Mouse (Mus musculus): Measurements from ENCODE around the gene Runx3. TPM values are rescaled to one million over a fixed set of nuclear protein-coding genes. Genes with fewer than 3 reads are reported as not detected.
"Not testable (repeated sequence)": the region's sequence is repeated elsewhere in the genome, so short reads cannot be mapped to it uniquely, and the experiment has no call there.

Gene Runx3
- polyA plus RNA-seq, 1 experiment from 2014 or later = not detected

- Histone ChIP-seq H3K4me3 (ENCODE audit: low read depth, low read length) (no peak overlapping the region), H3K4me2 (no peak overlapping the region), H3K27ac (ENCODE audit: low read depth, low read length) (no peak overlapping the region), H3K27me3 (ENCODE audit: control insufficient read depth, insufficient read depth, low read length) (peaks cover 18% of the 10 kb centered on the region), H3K4me1 (ENCODE audit: control insufficient read depth, insufficient read depth, low read length) (no peaks in the 10 kb centered on the region), H3K9ac (ENCODE audit: low read depth, low read length) (no peak overlapping the region), H3K36me3 (ENCODE audit: control insufficient read depth, insufficient read depth, low read length) (no peaks in the 10 kb centered on the region), H3K9me3 (replicated peaks; ENCODE audit: control insufficient read depth, low read length) (no peaks in the 10 kb centered on the region)
- ATAC-seq (replicated peaks; ENCODE audit: insufficient number of reproducible peaks, low FRiP score, low TSS enrichment) = no peak
- 80% methylated on average over 4 of the region's 4 CpGs for WGBS (ENCODE audit: insufficient replicate concordance)
Measured at GRCm38 (mm10) chr4:135181819-135182218, 61.4 kb downstream of the Runx3 start.

GRCm38 (mm10) chr4:135184277-135184676 is 63.8 kb downstream of the Runx3 start:
- not testable (repeated sequence) for H3K36me3 ChIP-seq (ENCODE audit: control insufficient read depth, insufficient read depth, low read length); ATAC-seq (replicated peaks; ENCODE audit: insufficient number of reproducible peaks, low FRiP score, low TSS enrichment); H3K4me1 ChIP-seq (ENCODE audit: control insufficient read depth, insufficient read depth, low read length); H3K27me3 ChIP-seq (ENCODE audit: control insufficient read depth, insufficient read depth, low read length); H3K9me3 ChIP-seq (replicated peaks; ENCODE audit: control insufficient read depth, low read length); H3K27ac ChIP-seq (ENCODE audit: low read depth, low read length); H3K4me3 ChIP-seq (ENCODE audit: low read depth, low read length); H3K9ac ChIP-seq (ENCODE audit: low read depth, low read length); H3K4me2 ChIP-seq
- WGBS (ENCODE audit: insufficient replicate concordance) = 96% methylated on average over 6 of the region's 13 CpGs

GRCm38 (mm10) chr4:135189452-135190008 is 69.1 kb downstream of the Runx3 start:
- no peak for ATAC-seq (replicated peaks; ENCODE audit: insufficient number of reproducible peaks, low FRiP score, low TSS enrichment)
- H3K4me1 ChIP-seq (ENCODE audit: control insufficient read depth, insufficient read depth, low read length) = no peaks in the 10 kb centered on the region
- H3K4me2 ChIP-seq = no peak overlapping the region
- H3K9me3 ChIP-seq (replicated peaks; ENCODE audit: control insufficient read depth, low read length) = no peaks in the 10 kb centered on the region
- no peak overlapping the region for H3K27ac ChIP-seq (ENCODE audit: low read depth, low read length)
- H3K4me3 ChIP-seq (ENCODE audit: low read depth, low read length) = no peak overlapping the region
- WGBS (ENCODE audit: insufficient replicate concordance) = 77% methylated on average over 12 of the region's 12 CpGs
- H3K36me3 ChIP-seq (ENCODE audit: control insufficient read depth, insufficient read depth, low read length) = no peaks in the 10 kb centered on the region
- no peak overlapping the region for H3K9ac ChIP-seq (ENCODE audit: low read depth, low read length)
- H3K27me3 ChIP-seq (ENCODE audit: control insufficient read depth, insufficient read depth, low read length) = peaks cover 10% of the 10 kb centered on the region; the same call in 1 of the 2 replicates

GRCm38 (mm10) chr4:135190364-135190763 is 69.9 kb downstream of the Runx3 start:
- Histone ChIP-seq H3K9ac (ENCODE audit: low read depth, low read length) (no peak overlapping the region), H3K4me2 (no peak overlapping the region), H3K4me3 (ENCODE audit: low read depth, low read length) (no peak overlapping the region), H3K36me3 (ENCODE audit: control insufficient read depth, insufficient read depth, low read length) (no peaks in the 10 kb centered on the region), H3K9me3 (replicated peaks; ENCODE audit: control insufficient read depth, low read length) (no peaks in the 10 kb centered on the region), H3K4me1 (ENCODE audit: control insufficient read depth, insufficient read depth, low read length) (no peaks in the 10 kb centered on the region), H3K27me3 (ENCODE audit: control insufficient read depth, insufficient read depth, low read length) (peaks cover 10% of the 10 kb centered on the region; the same call in 1 of the 2 replicates), H3K27ac (ENCODE audit: low read depth, low read length) (no peak overlapping the region)
- no peak for ATAC-seq (replicated peaks; ENCODE audit: insufficient number of reproducible peaks, low FRiP score, low TSS enrichment)
- 94% methylated on average over 1 of the region's 1 CpGs for WGBS (ENCODE audit: insufficient replicate concordance)

- Histone ChIP-seq H3K4me1 (ENCODE audit: control insufficient read depth, insufficient read depth, low read length) (no peaks in the 10 kb centered on the region), H3K27me3 (ENCODE audit: control insufficient read depth, insufficient read depth, low read length) (peaks cover 10% of the 10 kb centered on the region; the same call in 1 of the 2 replicates), H3K27ac (ENCODE audit: low read depth, low read length) (no peak overlapping the region), H3K4me3 (ENCODE audit: low read depth, low read length) (no peak overlapping the region), H3K36me3 (ENCODE audit: control insufficient read depth, insufficient read depth, low read length) (no peaks in the 10 kb centered on the region), H3K9ac (ENCODE audit: low read depth, low read length) (no peak overlapping the region), H3K4me2 (no peak overlapping the region), H3K9me3 (replicated peaks; ENCODE audit: control insufficient read depth, low read length) (no peaks in the 10 kb centered on the region)
- WGBS (ENCODE audit: insufficient replicate concordance) = 59% methylated on average over 1 of the region's 1 CpGs
- no peak for ATAC-seq (replicated peaks; ENCODE audit: insufficient number of reproducible peaks, low FRiP score, low TSS enrichment)
Measured at GRCm38 (mm10) chr4:135191185-135191584, 70.7 kb downstream of the Runx3 start.

GRCm38 (mm10) chr4:135191604-135192003 is 71.2 kb downstream of the Runx3 start:
- Histone ChIP-seq H3K36me3 (ENCODE audit: control insufficient read depth, insufficient read depth, low read length) (no peaks in the 10 kb centered on the region), H3K9ac (ENCODE audit: low read depth, low read length) (no peak overlapping the region), H3K9me3 (replicated peaks; ENCODE audit: control insufficient read depth, low read length) (no peaks in the 10 kb centered on the region), H3K27me3 (ENCODE audit: control insufficient read depth, insufficient read depth, low read length) (peaks cover 13% of the 10 kb centered on the region; the same call in 1 of the 2 replicates), H3K4me1 (ENCODE audit: control insufficient read depth, insufficient read depth, low read length) (no peaks in the 10 kb centered on the region), H3K4me3 (ENCODE audit: low read depth, low read length) (no peak overlapping the region), H3K27ac (ENCODE audit: low read depth, low read length) (no peak overlapping the region), H3K4me2 (no peak overlapping the region)
- no peak for ATAC-seq (replicated peaks; ENCODE audit: insufficient number of reproducible peaks, low FRiP score, low TSS enrichment)
- WGBS (ENCODE audit: insufficient replicate concordance) = 74% methylated on average over 11 of the region's 11 CpGs

GRCm38 (mm10) chr4:135192841-135193240 is 72.4 kb downstream of the Runx3 start:
- H3K4me3 ChIP-seq (ENCODE audit: low read depth, low read length) = no peak overlapping the region
- no peak overlapping the region for H3K27ac ChIP-seq (ENCODE audit: low read depth, low read length)
- H3K9me3 ChIP-seq (replicated peaks; ENCODE audit: control insufficient read depth, low read length) = no peaks in the 10 kb centered on the region
- peaks cover 13% of the 10 kb centered on the region; the same call in 1 of the 2 replicates for H3K27me3 ChIP-seq (ENCODE audit: control insufficient read depth, insufficient read depth, low read length)
- no peak overlapping the region for H3K9ac ChIP-seq (ENCODE audit: low read depth, low read length)
- H3K36me3 ChIP-seq (ENCODE audit: control insufficient read depth, insufficient read depth, low read length) = no peaks in the 10 kb centered on the region
- 64% methylated on average over 5 of the region's 5 CpGs for WGBS (ENCODE audit: insufficient replicate concordance)
- ATAC-seq (replicated peaks; ENCODE audit: insufficient number of reproducible peaks, low FRiP score, low TSS enrichment) = no peak
- no peak overlapping the region for H3K4me2 ChIP-seq
- H3K4me1 ChIP-seq (ENCODE audit: control insufficient read depth, insufficient read depth, low read length) = no peaks in the 10 kb centered on the region

- Histone ChIP-seq H3K27me3 (ENCODE audit: control insufficient read depth, insufficient read depth, low read length) (peaks cover 13% of the 10 kb centered on the region; the same call in 1 of the 2 replicates), H3K9me3 (replicated peaks; ENCODE audit: control insufficient read depth, low read length) (no peaks in the 10 kb centered on the region)
- ATAC-seq (replicated peaks; ENCODE audit: insufficient number of reproducible peaks, low FRiP score, low TSS enrichment) = no peak
Measured at GRCm38 (mm10) chr4:135197857-135198256, 77.4 kb downstream of the Runx3 start.

GRCm38 (mm10) chr4:135201771-135202170 is 81.3 kb downstream of the Runx3 start:
- no peak for ATAC-seq (replicated peaks; ENCODE audit: insufficient number of reproducible peaks, low FRiP score, low TSS enrichment)
- Histone ChIP-seq H3K4me2 (no peak overlapping the region), H3K9ac (ENCODE audit: low read depth, low read length) (no peak overlapping the region), H3K27me3 (ENCODE audit: control insufficient read depth, insufficient read depth, low read length) (peaks cover 23% of the 10 kb centered on the region), H3K9me3 (replicated peaks; ENCODE audit: control insufficient read depth, low read length) (no peaks in the 10 kb centered on the region; the same call in 1 of the 2 replicates), H3K27ac (ENCODE audit: low read depth, low read length) (no peak overlapping the region), H3K36me3 (ENCODE audit: control insufficient read depth, insufficient read depth, low read length) (no peaks in the 10 kb centered on the region), H3K4me1 (ENCODE audit: control insufficient read depth, insufficient read depth, low read length) (peaks cover 8% of the 10 kb centered on the region; the same call in 1 of the 2 replicates), H3K4me3 (ENCODE audit: low read depth, low read length) (no peak overlapping the region)
- WGBS (ENCODE audit: insufficient replicate concordance) = 81% methylated on average over 16 of the region's 16 CpGs

More at GRCm38 (mm10) chr4:135197857-135198256, 77.4 kb downstream of the Runx3 start:
- H3K4me1 ChIP-seq (ENCODE audit: control insufficient read depth, insufficient read depth, low read length) = no peaks in the 10 kb centered on the region
- no peak overlapping the region for H3K9ac ChIP-seq (ENCODE audit: low read depth, low read length)
- no peak overlapping the region for H3K27ac ChIP-seq (ENCODE audit: low read depth, low read length)
- no peak overlapping the region for H3K4me2 ChIP-seq
- no peaks in the 10 kb centered on the region for H3K36me3 ChIP-seq (ENCODE audit: control insufficient read depth, insufficient read depth, low read length)
- whole genome bisulfite sequencing (ENCODE audit: insufficient replicate concordance) = 82% methylated on average over 8 of the region's 8 CpGs
- H3K4me3 ChIP-seq (ENCODE audit: low read depth, low read length) = no peak overlapping the region
